Mouse (Mus musculus): Measurements from ENCODE around the gene H2afz. TPM values are rescaled to one million over a fixed set of nuclear protein-coding genes. Genes with fewer than 3 reads are reported as not detected.
A peak's percentile ranks its signal among the peaks of the same experiment; 100 is the strongest.

Gene H2afz
- total and polyA plus RNA-seq, 3 experiments, result 4,006 to 4,409 (median 4,299) TPM

DNA sequence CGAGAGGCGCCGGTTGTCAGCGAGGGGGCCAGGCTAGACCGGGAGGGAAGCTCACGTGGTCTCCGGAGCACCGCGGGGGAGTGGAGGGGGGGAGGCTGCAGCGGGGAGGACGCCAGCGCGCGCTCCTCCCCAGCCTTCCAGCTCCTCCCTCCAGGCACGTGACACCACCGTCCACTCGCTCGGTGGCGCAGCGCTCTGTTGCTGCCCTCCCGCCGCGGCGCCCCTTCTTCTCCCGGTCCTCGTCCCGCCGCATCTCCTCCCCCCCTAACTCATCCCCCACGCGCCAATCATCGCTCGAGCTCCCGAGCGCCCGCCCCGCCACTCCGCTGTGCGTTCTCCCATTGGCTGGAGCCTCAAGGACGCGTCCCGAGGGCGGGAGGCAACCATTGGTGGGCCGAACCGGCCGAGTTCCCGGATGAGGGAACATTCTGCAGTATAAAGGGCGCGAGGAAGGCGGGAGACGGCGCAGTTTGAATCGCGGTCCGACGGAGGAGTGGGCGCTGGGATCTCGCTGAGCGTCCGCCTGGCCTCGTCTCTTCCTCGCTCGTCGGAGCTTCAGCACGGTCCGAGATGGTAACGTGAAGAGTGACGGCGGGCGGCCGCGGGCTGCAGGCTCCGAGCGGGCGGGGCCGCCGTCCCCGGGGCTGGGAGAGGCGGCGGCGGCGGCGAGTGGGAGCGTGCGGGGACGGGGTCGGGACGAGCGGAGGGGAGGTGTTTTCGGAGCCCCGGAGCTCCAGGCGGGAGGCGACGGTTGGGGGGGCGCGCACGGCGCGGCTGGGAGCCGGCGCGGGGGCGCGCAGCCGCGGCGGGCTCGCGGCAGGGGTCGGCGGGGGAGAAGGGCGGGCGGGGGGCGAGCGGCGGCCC is at the start of gene H2afz (continued):
- no peak for TF ChIP-seq ZKSCAN1 (IDR thresholded peaks at IDR 0.05; ENCODE audit: borderline replicate concordance, low read depth, low read length)

DNA sequence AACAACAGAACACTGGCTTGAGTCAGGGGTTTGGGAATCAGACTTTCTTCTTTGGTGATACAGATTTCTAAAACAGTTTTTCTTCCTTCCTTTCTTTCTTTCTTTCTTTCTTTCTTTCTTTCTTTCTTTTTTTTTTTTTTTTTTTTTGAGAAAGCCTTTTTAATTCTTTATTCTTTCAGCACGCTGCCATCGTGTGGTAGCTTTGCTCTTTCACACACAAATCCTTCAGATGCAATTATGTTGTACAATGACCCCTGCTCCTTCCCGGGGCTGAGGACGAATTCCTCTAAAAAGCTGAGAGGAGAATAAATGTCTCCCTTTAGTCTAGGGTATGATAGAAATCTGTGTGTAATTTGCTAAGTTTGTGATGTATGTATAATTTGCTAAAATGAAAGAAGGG is 45.6 kb upstream of the H2afz start:
- Histone ChIP-seq H3K4me1 (ENCODE audit: control insufficient read depth in 1 of 2, insufficient read depth in 2 of 2) (peaks cover 0 to 11% of the 10 kb centered on the region in 2 experiments; a peak in 2 of 4 replicates), H3K4me3 (replicated peaks in 1 of 3; ENCODE audit: low read depth in 2 of 3, low read length in 2 of 3, poor library complexity in 1 of 3) (no peak overlapping the region), H3K9ac (ENCODE audit: insufficient read depth, low read depth) (no peak overlapping the region), H3K4me2 (ENCODE audit: insufficient read depth, low read depth, poor library complexity, severe bottlenecking) (no peak overlapping the region), H3K79me2 (replicated peaks; ENCODE audit: control insufficient read depth, extremely low read depth, insufficient read depth, poor library complexity, severe bottlenecking) (no peaks in the 10 kb centered on the region), H3K27ac (ENCODE audit: insufficient read depth, low read depth) (no peak overlapping the region), H3K9me3 (replicated peaks; ENCODE audit: low read length) (no peaks in the 10 kb centered on the region), H3K36me3 (replicated peaks in 1 of 2; ENCODE audit: control insufficient read depth in 1 of 2, insufficient read depth in 1 of 2, low read length in 1 of 2) (no peaks in the 10 kb centered on the region), H3K27me3 (replicated peaks) (no peaks in the 10 kb centered on the region)
- in situ Hi-C loops (cut with MboI; ENCODE audit: low pct_ligation_motif_present, low pct_unique_long_range_greater_than_20kb, low sequenced_read_pairs), result no loop called here
- DNase-seq (ENCODE audit: extremely low read depth), result no peak
- TF ChIP-seq JUND (conservative IDR thresholded peaks at IDR 0.05; ENCODE audit: low read depth, low read length) (no peak), ELF1 (IDR thresholded peaks at IDR 0.05; ENCODE audit: low read depth, low read length) (no peak), USF1 (IDR thresholded peaks at IDR 0.05; ENCODE audit: low read depth, low read length) (no peak), NELFE (IDR thresholded peaks at IDR 0.05; ENCODE audit: low read depth, low read length) (no peak), TCF12 (IDR thresholded peaks at IDR 0.05; ENCODE audit: low read depth, low read length) (no peak), ZC3H11A (IDR thresholded peaks at IDR 0.05; ENCODE audit: low read depth, low read length) (no peak), POLR2A (IDR thresholded peaks at IDR 0.05; ENCODE audit: low read depth, low read length) (no peak), HCFC1 (IDR thresholded peaks at IDR 0.05; ENCODE audit: low read depth, low read length) (no peak), CTCF (conservative IDR thresholded peaks at IDR 0.05 in 1 of 2, IDR thresholded peaks at IDR 0.05 in 1 of 2; ENCODE audit: low read depth in 2 of 2, low read length in 2 of 2) (peak in 1 of 2 experiments; percentile 49; a peak in 2 of 4 replicates), ETS1 (conservative IDR thresholded peaks at IDR 0.05; ENCODE audit: low read depth, low read length) (no peak), MAZ (IDR thresholded peaks at IDR 0.05; ENCODE audit: low read depth, low read length) (no peak), NRF1 (IDR thresholded peaks at IDR 0.05; ENCODE audit: low read depth, low read length) (no peak), RAD21 (IDR thresholded peaks at IDR 0.05; ENCODE audit: low read depth, low read length) (peak; percentile 32), IRF4 (IDR thresholded peaks at IDR 0.05; ENCODE audit: low read depth, low read length) (no peak), GABPA (IDR thresholded peaks at IDR 0.05; ENCODE audit: insufficient replicate concordance, low read depth, low read length) (no peak), CHD2 (IDR thresholded peaks at IDR 0.05; ENCODE audit: low read length) (no peak), PAX5 (IDR thresholded peaks at IDR 0.05; ENCODE audit: low read length) (no peak), BHLHE40 (IDR thresholded peaks at IDR 0.05; ENCODE audit: low read depth, low read length) (no peak), ZKSCAN1 (IDR thresholded peaks at IDR 0.05; ENCODE audit: borderline replicate concordance, low read depth, low read length) (no peak), SMC3 (IDR thresholded peaks at IDR 0.05; ENCODE audit: low read depth, low read length) (peak; percentile 25), RCOR1 (conservative IDR thresholded peaks at IDR 0.05; ENCODE audit: low read depth, low read length) (no peak), ZNF384 (IDR thresholded peaks at IDR 0.05; ENCODE audit: low read depth, low read length) (peak; percentile 96), CHD1 (IDR thresholded peaks at IDR 0.05; ENCODE audit: low read depth, low read length) (no peak), E2F4 (IDR thresholded peaks at IDR 0.05; ENCODE audit: insufficient replicate concordance, low read depth, low read length) (no peak), MYC (IDR thresholded peaks at IDR 0.05; ENCODE audit: low read depth, low read length) (no peak), POLR2AphosphoS2 (IDR thresholded peaks at IDR 0.05; ENCODE audit: low read depth, low read length) (no peak), MXI1 (IDR thresholded peaks at IDR 0.05; ENCODE audit: low read depth, low read length) (no peak), ZMIZ1 (IDR thresholded peaks at IDR 0.05; ENCODE audit: low read depth, low read length) (no peak), UBTF (IDR thresholded peaks at IDR 0.05; ENCODE audit: low read depth, low read length) (no peak), USF2 (conservative IDR thresholded peaks at IDR 0.05; ENCODE audit: low read depth, low read length) (no peak), EP300 (IDR thresholded peaks at IDR 0.05; ENCODE audit: low read length) (no peak), MAFK (IDR thresholded peaks at IDR 0.05; ENCODE audit: insufficient replicate concordance, low read length) (no peak), SIN3A (IDR thresholded peaks at IDR 0.05; ENCODE audit: low read length) (no peak)
- dilution Hi-C loops (cut with MboI; ENCODE audit: extremely low pct_ligation_motif_present, extremely low pct_unique_long_range_greater_than_20kb, low sequenced_read_pairs), result no loop called here
